Mouse (Mus musculus) testis, adult 2 months (tissue): ENCODE results near the gene Iqcn.

Experiments used
- CTCF ChIP-seq: fragments of 200-500 bp; IDR thresholded peaks from 2 replicates; pipeline ENCODE4 v1.5.1; 2012; ENCODE audit warnings: low read depth, mild to moderate bottlenecking, inconsistent platforms, low read length, moderate library complexity; ENCODE audit not compliant: control insufficient read depth, insufficient read depth, insufficient replicate concordance
- POLR2A ChIP-seq: fragments of 200-500 bp; IDR thresholded peaks from 2 replicates; pipeline ENCODE4 v1.6.1; 2012; ENCODE audit warnings: low read depth, mild to moderate bottlenecking, inconsistent platforms, low read length, moderate library complexity; ENCODE audit not compliant: control insufficient read depth

DNA sequence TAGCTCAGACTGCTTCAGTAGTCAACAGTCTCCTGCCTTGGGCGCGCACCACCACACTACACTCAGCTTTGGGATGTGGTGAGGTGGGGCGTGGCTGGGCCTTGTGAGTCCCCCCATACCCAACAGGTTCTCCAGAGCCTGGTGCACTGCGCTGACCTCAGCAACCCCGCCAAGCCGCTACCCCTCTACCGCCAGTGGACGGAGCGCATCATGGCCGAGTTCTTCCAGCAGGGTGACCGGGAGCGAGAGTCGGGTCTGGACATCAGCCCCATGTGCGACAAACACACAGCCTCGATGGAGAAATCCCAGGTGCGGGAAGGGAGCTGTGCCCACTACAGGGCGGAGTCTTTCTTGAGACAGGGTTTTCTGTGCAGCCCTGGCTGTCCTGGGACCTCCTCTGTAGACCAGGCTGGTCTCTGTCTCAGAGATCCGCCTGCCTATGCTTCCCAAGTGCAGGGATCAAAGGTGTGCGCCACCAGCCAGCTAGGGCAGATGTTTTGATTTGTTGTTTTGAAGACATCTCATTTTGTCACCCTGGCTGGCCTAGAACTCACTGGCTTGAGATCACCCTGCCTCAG is 45.9 kb downstream of the Iqcn start:
- TF ChIP-seq CTCF (no peak), POLR2A (no peak)
